Mouse (Mus musculus) stomach, embryonic 15.5 days (tissue): ENCODE measurements around the gene Rnf167. TPM values are rescaled to one million over a fixed set of nuclear protein-coding genes. Genes with fewer than 3 reads are reported as not detected.

ENCODE experiments used
- ATAC-seq: fragments of 200-750 bp; cut with Nextera tagmentation; 2 replicates; pipeline ENCODE4 v1.8.0; 2017; ENCODE audit warnings: low read depth, moderate number of reproducible peaks, moderate TSS enrichment; ENCODE audit not compliant: insufficient read depth, low FRiP score
- H3K27ac ChIP-seq: fragments of 300-500 bp; sonication (generic); 2 replicates; pipeline ENCODE4 v1.5.1; 2015; ENCODE audit warnings: mild to moderate bottlenecking, inconsistent platforms
- H3K27me3 ChIP-seq: fragments of 300-500 bp; sonication (generic); replicated peaks from 2 replicates; pipeline ENCODE4 v1.6.1; 2015; ENCODE audit warnings: inconsistent platforms
- H3K36me3 ChIP-seq: fragments of 300-500 bp; sonication (generic); 2 replicates; pipeline ENCODE4 v1.6.1; 2015; ENCODE audit warnings: inconsistent platforms
- H3K4me1 ChIP-seq: fragments of 300-500 bp; sonication (generic); 2 replicates; pipeline ENCODE4 v1.6.1; 2015; ENCODE audit warnings: inconsistent platforms
- H3K4me2 ChIP-seq: fragments of 300-500 bp; sonication (generic); 2 replicates; pipeline ENCODE4 v1.6.1; 2015; ENCODE audit warnings: mild to moderate bottlenecking, inconsistent platforms
- H3K4me3 ChIP-seq: fragments of 300-500 bp; sonication (generic); replicated peaks from 2 replicates; pipeline ENCODE4 v1.5.1; 2015; ENCODE audit warnings: inconsistent platforms
- H3K9ac ChIP-seq: fragments of 300-500 bp; sonication (generic); 2 replicates; pipeline ENCODE4 v1.6.1; 2015; ENCODE audit warnings: inconsistent platforms
- H3K9me3 ChIP-seq: fragments of 300-500 bp; sonication (generic); 2 replicates; pipeline ENCODE4 v1.6.1; 2016; ENCODE audit warnings: inconsistent platforms
- WGBS: fragments of 180-500 bp; shearing (Covaris S2); methylation state at CpG from one replicate; pipeline ENCODE4 v1.1.7; 2015; 5-methylcytosine and 5-hydroxymethylcytosine counted together
- polyA plus RNA-seq: library from polyadenylated mRNA; unstranded; fragments of >200 nt; fragmentation: Nextera tagmentation; extraction: Ambion mirVana; gene quantifications from 2 replicates; pipeline ENCODE4 v1.2.1, GENCODE M21; 2015

Rnf167 gene
- polyA plus RNA-seq, 1 experiment from 2014 or later: 97.2 TPM

GRCm38 (mm10) chr11:70619101-70619500 is 27.9 kb upstream of the Rnf167 start, which contains the start of gene Chrne:
Chrne (minus strand) TSS chr11:70619216.
- Histone ChIP-seq H3K9ac (no peak within 1 kb of the TSS), H3K27me3 (0 out of 2 replicates have a peak, but pooled peaks cover 3% of the 10 kb centered on the region), H3K9me3 (no peaks in the 10 kb centered on the region), H3K4me1 (peaks cover 11% of the 10 kb centered on the region), H3K36me3 (no peaks in the 10 kb centered on the region), H3K4me2 (no peak within 1 kb of the TSS), H3K27ac (no peak within 1 kb of the TSS), H3K4me3 (no peak within 1 kb of the TSS)
- ATAC-seq: no peak
- WGBS: 47% methylated on average over 1 of the region's 1 CpGs

- no peak overlapping the region for H3K4me2 ChIP-seq
- H3K4me1 ChIP-seq: no peaks in the 10 kb centered on the region; the same call in 1 of the 2 replicates
- WGBS: 36% methylated on average over 7 of the region's 7 CpGs
- H3K9me3 ChIP-seq: no peaks in the 10 kb centered on the region
- ATAC-seq: no peak; the same call in 1 of the 2 replicates
- no peak overlapping the region for H3K27ac ChIP-seq
- H3K9ac ChIP-seq: no peak overlapping the region
- no peaks in the 10 kb centered on the region for H3K36me3 ChIP-seq
- H3K4me3 ChIP-seq: no peak overlapping the region
- H3K27me3 ChIP-seq: no peaks in the 10 kb centered on the region
Observed at GRCm38 (mm10) chr11:70621972-70622814, 24.8 kb upstream of the Rnf167 start.

- no peaks in the 10 kb centered on the region; the same call in 1 of the 2 replicates for H3K4me1 ChIP-seq
- no peak overlapping the region for H3K27ac ChIP-seq
- H3K36me3 ChIP-seq: no peaks in the 10 kb centered on the region
- H3K4me2 ChIP-seq: no peak overlapping the region
- H3K9me3 ChIP-seq: no peaks in the 10 kb centered on the region
- H3K27me3 ChIP-seq: no peaks in the 10 kb centered on the region
- ATAC-seq: peak; percentile 16; the same call in 1 of the 2 replicates
- 75% methylated on average over 10 of the region's 10 CpGs for WGBS
- no peak overlapping the region for H3K9ac ChIP-seq
- H3K4me3 ChIP-seq: no peak overlapping the region
Observed at GRCm38 (mm10) chr11:70623053-70623742, 23.8 kb upstream of the Rnf167 start.

- WGBS: 48% methylated on average over 4 of the region's 4 CpGs
Observed at GRCm38 (mm10) chr11:70625473-70625872, 21.6 kb upstream of the Rnf167 start.

GRCm38 (mm10) chr11:70626877-70627276 is 20.2 kb upstream of the Rnf167 start:
- WGBS: 59% methylated on average over 4 of the region's 4 CpGs
- no peak overlapping the region for H3K27ac ChIP-seq
- no peak for ATAC-seq

More at GRCm38 (mm10) chr11:70625473-70625872, 21.6 kb upstream of the Rnf167 start:
- no peak for ATAC-seq
- Histone ChIP-seq H3K4me2 (no peak overlapping the region), H3K27me3 (no peaks in the 10 kb centered on the region), H3K4me1 (no peaks in the 10 kb centered on the region; the same call in 1 of the 2 replicates), H3K9ac (no peak overlapping the region), H3K36me3 (no peaks in the 10 kb centered on the region), H3K9me3 (no peaks in the 10 kb centered on the region), H3K27ac (no peak overlapping the region), H3K4me3 (no peak overlapping the region)

GRCm38 (mm10) chr11:70628431-70628830 is 18.6 kb upstream of the Rnf167 start:
- Histone ChIP-seq H3K4me1 (no peaks in the 10 kb centered on the region), H3K9me3 (no peaks in the 10 kb centered on the region), H3K36me3 (no peaks in the 10 kb centered on the region), H3K27me3 (no peaks in the 10 kb centered on the region), H3K4me3 (no peak overlapping the region), H3K4me2 (no peak overlapping the region), H3K9ac (no peak overlapping the region), H3K27ac (no peak overlapping the region)
- ATAC-seq: no peak
- WGBS: 76% methylated on average over 2 of the region's 2 CpGs

More at GRCm38 (mm10) chr11:70626877-70627276, 20.2 kb upstream of the Rnf167 start:
- Histone ChIP-seq H3K4me1 (no peaks in the 10 kb centered on the region), H3K27me3 (no peaks in the 10 kb centered on the region), H3K9me3 (no peaks in the 10 kb centered on the region), H3K4me3 (no peak overlapping the region), H3K4me2 (no peak overlapping the region), H3K36me3 (no peaks in the 10 kb centered on the region), H3K9ac (no peak overlapping the region)

GRCm38 (mm10) chr11:70629557-70629956 is 17.5 kb upstream of the Rnf167 start:
- no peak overlapping the region for H3K9ac ChIP-seq
- 46% methylated on average over 5 of the region's 5 CpGs for WGBS
- no peak for ATAC-seq

GRCm38 (mm10) chr11:70630129-70630528 is 16.9 kb upstream of the Rnf167 start:
- Histone ChIP-seq H3K9me3 (no peaks in the 10 kb centered on the region), H3K27me3 (no peaks in the 10 kb centered on the region), H3K4me2 (no peak overlapping the region), H3K27ac (no peak overlapping the region), H3K4me3 (no peak overlapping the region), H3K4me1 (no peaks in the 10 kb centered on the region), H3K9ac (no peak overlapping the region), H3K36me3 (no peaks in the 10 kb centered on the region)
- WGBS: 66% methylated on average over 7 of the region's 7 CpGs
- no peak for ATAC-seq

More at GRCm38 (mm10) chr11:70629557-70629956, 17.5 kb upstream of the Rnf167 start:
- no peak overlapping the region for H3K4me3 ChIP-seq
- no peaks in the 10 kb centered on the region for H3K36me3 ChIP-seq
- H3K4me2 ChIP-seq: no peak overlapping the region
- H3K9me3 ChIP-seq: no peaks in the 10 kb centered on the region
- H3K27ac ChIP-seq: no peak overlapping the region
- no peaks in the 10 kb centered on the region for H3K27me3 ChIP-seq
- H3K4me1 ChIP-seq: no peaks in the 10 kb centered on the region

- no peak for ATAC-seq
- Histone ChIP-seq H3K27ac (no peak overlapping the region), H3K9ac (no peak overlapping the region), H3K4me1 (no peaks in the 10 kb centered on the region), H3K4me2 (no peak overlapping the region), H3K36me3 (no peaks in the 10 kb centered on the region), H3K4me3 (no peak overlapping the region), H3K27me3 (no peaks in the 10 kb centered on the region), H3K9me3 (no peaks in the 10 kb centered on the region)
- WGBS: 80% methylated on average over 4 of the region's 4 CpGs
Observed at GRCm38 (mm10) chr11:70635601-70636000, 11.4 kb upstream of the Rnf167 start.

GRCm38 (mm10) chr11:70637764-70638163 is 9.3 kb upstream of the Rnf167 start:
- ATAC-seq: no peak
- no peaks in the 10 kb centered on the region for H3K27me3 ChIP-seq
- no peaks in the 10 kb centered on the region for H3K4me1 ChIP-seq
- H3K4me2 ChIP-seq: no peak overlapping the region
- no peak overlapping the region for H3K4me3 ChIP-seq
- H3K27ac ChIP-seq: no peak overlapping the region
- H3K36me3 ChIP-seq: no peaks in the 10 kb centered on the region
- H3K9me3 ChIP-seq: no peaks in the 10 kb centered on the region
- WGBS: 88% methylated on average over 1 of the region's 1 CpGs
- no peak overlapping the region for H3K9ac ChIP-seq

- H3K9ac ChIP-seq: no peak overlapping the region
- no peak overlapping the region for H3K4me3 ChIP-seq
- H3K36me3 ChIP-seq: 0 out of 2 replicates have a peak, but pooled peaks cover 4% of the 10 kb centered on the region
- no peak for ATAC-seq
- 78% methylated on average over 1 of the region's 1 CpGs for WGBS
- H3K27ac ChIP-seq: no peak overlapping the region
- no peaks in the 10 kb centered on the region for H3K27me3 ChIP-seq
- H3K9me3 ChIP-seq: no peaks in the 10 kb centered on the region
- H3K4me1 ChIP-seq: no peaks in the 10 kb centered on the region
- no peak overlapping the region for H3K4me2 ChIP-seq
Observed at GRCm38 (mm10) chr11:70638293-70638692, 8.7 kb upstream of the Rnf167 start.
